7 mouse cellular contexts compared by ENCODE assay signal in genomic region chr9:71806422-71806805, GRCm38 (mm10). TPM values are rescaled to one million over a fixed set of nuclear protein-coding genes. Genes with fewer than 3 reads are reported as not detected.
DNase-seq lines count a peak whose midpoint lies in the region; ATAC-seq lines count a peak whose summit lies in the region.

No protein-coding gene starts in this region.

- no peaks in the 10 kb centered on the region for H3K27me3 ChIP-seq in midbrain, embryonic 14.5 days (ENCODE audit: control insufficient read depth, insufficient read depth, low read length)

- intact Hi-C loops in left cerebral cortex, postnatal 25 days (cut with DNase I) = loop anchor here (1.0 kb wide), 1 partner anchor 160 kb away; no protein-coding TSS in a partner anchor

- 9% methylated on average over 2 of the region's 2 CpGs for WGBS in midbrain, embryonic 14.5 days

- no peaks in the 10 kb centered on the region for H3K4me1 ChIP-seq in midbrain, embryonic 14.5 days (ENCODE audit: control insufficient read depth, insufficient read depth, low read length)

- H3K4me2 ChIP-seq in midbrain, embryonic 14.5 days (ENCODE audit: low read length) = no peak overlapping the region

- DNase-seq in WW6 (ENCODE audit: low read depth, low spot score) = peak; percentile 16
- DNase-seq in cerebellum, adult 9-11 months = peak; percentile 79
- DNase-seq in gastrocnemius, adult 18-20 months (ENCODE audit: low spot score) = peak; percentile 79
- peak; percentile 63 for DNase-seq in hindlimb bud, embryonic 11.5 days (ENCODE audit: extremely low spot score, low read depth, low spot score)
- DNase-seq in left cerebral cortex, postnatal 25 days (ENCODE audit: low spot score in 2 of 2) = peak; percentile 65 to 72
- peak; percentile 85 for DNase-seq in midbrain, embryonic 14.5 days
- DNase-seq in spleen, postnatal 14 days (ENCODE audit: low spot score in 2 of 2) = peak; percentile 39 to 52

- no peak overlapping the region for H3K27ac ChIP-seq in midbrain, embryonic 14.5 days (replicated peaks; ENCODE audit: low read depth, low read length)

- no peak for ATAC-seq in midbrain, embryonic 14.5 days (ENCODE audit: low FRiP score, low TSS enrichment)

- H3K9ac ChIP-seq in midbrain, embryonic 14.5 days (replicated peaks; ENCODE audit: low read length) = no peak overlapping the region

- H3K4me3 ChIP-seq in midbrain, embryonic 14.5 days (replicated peaks; ENCODE audit: low read depth, low read length) = no peak overlapping the region

- H3K9me3 ChIP-seq in midbrain, embryonic 14.5 days (ENCODE audit: control insufficient read depth, low read length) = no peaks in the 10 kb centered on the region

- H3K36me3 ChIP-seq in midbrain, embryonic 14.5 days (ENCODE audit: control insufficient read depth, insufficient read depth, low read length) = no peaks in the 10 kb centered on the region

RNA-seq across cellular contexts. Expression of gene Cgnl1, which starts 35.0 kb away (rescaled TPM):
- 1 to 10 TPM; 3.9 to 4.1 TPM for total RNA-seq in gastrocnemius, adult 18-20 months (2021)
- total RNA-seq in left cerebral cortex, postnatal 25 days (2021) = 10 to 100 TPM; 10.1 to 10.6 TPM
- polyA plus RNA-seq in midbrain, embryonic 14.5 days (2014; fragmentation: Nextera tagmentation; extraction: Ambion mirVana) = 1.3 and 4.4 TPM in 2 replicates

Comparison
In these comparisons a context has a peak if more than half of its experiments do, and no peak if none do; other contexts are left out.
1. DNase-seq: peak in every context shown above with its lines; median percentile 85 in midbrain, embryonic 14.5 days; 79 in cerebellum, adult 9-11 months; 79 in gastrocnemius, adult 18-20 months; 68 in left cerebral cortex, postnatal 25 days; 63 in hindlimb bud, embryonic 11.5 days; 46 in spleen, postnatal 14 days; 16 in WW6.